19 mouse cellular contexts compared by ENCODE assay signal in the genomic region with DNA sequence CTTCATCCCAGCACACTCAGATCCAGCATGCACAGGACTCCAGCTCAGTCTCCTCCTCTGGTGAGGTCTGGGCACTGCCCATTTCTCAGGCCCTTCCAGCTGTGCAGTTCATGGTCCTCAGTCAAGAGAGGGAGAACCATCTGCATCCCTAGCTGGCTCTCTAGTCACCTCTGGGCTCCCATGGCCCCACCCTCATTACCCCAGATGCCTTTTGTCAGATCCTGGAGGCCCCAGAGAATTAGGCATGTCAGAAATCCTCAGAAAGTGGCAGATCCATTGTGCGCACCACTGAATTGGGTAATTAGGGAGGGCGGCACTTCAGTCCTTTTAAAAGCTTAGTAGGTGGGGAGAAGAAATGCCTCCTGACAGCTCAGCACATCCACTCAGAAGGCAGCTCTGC. TPM values are rescaled to one million over a fixed set of nuclear protein-coding genes. Genes with fewer than 3 reads are reported as not detected.
DNase-seq lines count a peak whose midpoint lies in the region; ATAC-seq lines count a peak whose summit lies in the region.
"Had no signal": no experiment of that assay in that cellular context is flagged by ENCODE, and none has a peak within 500 bp of the region (broad histone marks: within the 10 kb centered on the region; RNA-seq: fewer than 3 reads in every experiment).

No protein-coding gene starts in this region.

- no peaks in the 10 kb centered on the region for H3K9me3 ChIP-seq in hindbrain, embryonic 12.5 days (replicated peaks)
- H3K9me3 ChIP-seq in hindbrain, embryonic 16.5 days (ENCODE audit: control insufficient read depth, low read length) = no peaks in the 10 kb centered on the region; the same call in 1 of the 2 replicates
- H3K9me3 ChIP-seq in forebrain, embryonic 12.5 days = no peaks in the 10 kb centered on the region
- H3K9me3 ChIP-seq: intestine, embryonic 15.5 days; neural tube, embryonic 13.5 days; stomach, embryonic 15.5 days had no signal

- no peak overlapping the region for H3K4me3 ChIP-seq in hindbrain, embryonic 12.5 days
- H3K4me3 ChIP-seq in hindbrain, embryonic 16.5 days (ENCODE audit: low read length) = no peak overlapping the region
- no peak overlapping the region for H3K4me3 ChIP-seq in forebrain, embryonic 12.5 days (replicated peaks)
- H3K4me3 ChIP-seq: erythroblast, embryonic 14.5 days; intestine, embryonic 15.5 days; neural tube, embryonic 13.5 days; stomach, embryonic 15.5 days had no signal

- WGBS in hindbrain, embryonic 12.5 days = 51% methylated on average over 2 of the region's 2 CpGs
- 45% methylated on average over 2 of the region's 2 CpGs for WGBS in hindbrain, embryonic 16.5 days
- WGBS in forebrain, embryonic 12.5 days = 8% methylated on average over 2 of the region's 2 CpGs

- 0 out of 2 replicates have a peak overlapping the region, but pooled peaks have one; percentile 17 for H3K27ac ChIP-seq in hindbrain, embryonic 12.5 days
- H3K27ac ChIP-seq in hindbrain, embryonic 16.5 days (ENCODE audit: low read depth, low read length) = no peak overlapping the region
- no peak overlapping the region for H3K27ac ChIP-seq in forebrain, embryonic 12.5 days
- H3K27ac ChIP-seq: intestine, embryonic 15.5 days; neural tube, embryonic 13.5 days; stomach, embryonic 15.5 days had no signal

- H3K4me2 ChIP-seq in hindbrain, embryonic 12.5 days (replicated peaks) = no peak overlapping the region
- H3K4me2 ChIP-seq in hindbrain, embryonic 16.5 days (ENCODE audit: low read length) = no peak overlapping the region
- H3K4me2 ChIP-seq in forebrain, embryonic 12.5 days = no peak overlapping the region
- H3K4me2 ChIP-seq: intestine, embryonic 15.5 days; liver, embryonic 11.5 days; neural tube, embryonic 13.5 days; stomach, embryonic 15.5 days had no signal

- ATAC-seq in hindbrain, embryonic 12.5 days (ENCODE audit: low FRiP score) = peak; percentile 40; the same call in 1 of the 2 replicates
- ATAC-seq in hindbrain, embryonic 16.5 days = no peak
- peak; percentile 58 for ATAC-seq in forebrain, embryonic 12.5 days (ENCODE audit: low FRiP score)
- ATAC-seq: intestine, embryonic 15.5 days had no signal

- peak; percentile 32 to 36 for DNase-seq in right cerebral cortex, postnatal 10 days (ENCODE audit: low spot score in 2 of 2)
- no peak for DNase-seq in right cerebral cortex, adult 18-20 months
- no peak for DNase-seq in thymus, postnatal 25 days
- DNase-seq in cerebellum, adult 11-12 months = no peak
- DNase-seq: cerebellum, adult 9-11 months; gastrocnemius, postnatal 14 days; kidney, adult 9 months; kidney, postnatal 25 days; lung, adult 18-20 months; lung, postnatal 14 days; thymus, adult 2 months had no signal

- H3K27me3 ChIP-seq in hindbrain, embryonic 12.5 days = no peaks in the 10 kb centered on the region
- no peaks in the 10 kb centered on the region for H3K27me3 ChIP-seq in hindbrain, embryonic 16.5 days (replicated peaks; ENCODE audit: control insufficient read depth, insufficient read depth, low read length)
- H3K27me3 ChIP-seq in forebrain, embryonic 12.5 days = 0 out of 2 replicates have a peak, but pooled peaks cover 8% of the 10 kb centered on the region
- H3K27me3 ChIP-seq: intestine, embryonic 15.5 days; neural tube, embryonic 13.5 days; stomach, embryonic 15.5 days had no signal

- no peaks in the 10 kb centered on the region for H3K4me1 ChIP-seq in hindbrain, embryonic 12.5 days
- no peaks in the 10 kb centered on the region for H3K4me1 ChIP-seq in hindbrain, embryonic 16.5 days (ENCODE audit: control insufficient read depth, insufficient read depth, low read depth, low read length)
- peaks cover 7% of the 10 kb centered on the region for H3K4me1 ChIP-seq in forebrain, embryonic 12.5 days
- H3K4me1 ChIP-seq: intestine, embryonic 15.5 days; neural tube, embryonic 13.5 days; stomach, embryonic 15.5 days had no signal

- H3K9ac ChIP-seq in hindbrain, embryonic 12.5 days = no peak overlapping the region
- no peak overlapping the region for H3K9ac ChIP-seq in hindbrain, embryonic 16.5 days (ENCODE audit: low read depth, low read length)
- no peak overlapping the region for H3K9ac ChIP-seq in forebrain, embryonic 12.5 days
- H3K9ac ChIP-seq: intestine, embryonic 15.5 days; neural tube, embryonic 13.5 days; stomach, embryonic 15.5 days had no signal

- no peaks in the 10 kb centered on the region for H3K36me3 ChIP-seq in hindbrain, embryonic 12.5 days
- H3K36me3 ChIP-seq in hindbrain, embryonic 16.5 days (ENCODE audit: control insufficient read depth, insufficient read depth, low read length) = no peaks in the 10 kb centered on the region
- no peaks in the 10 kb centered on the region for H3K36me3 ChIP-seq in forebrain, embryonic 12.5 days (replicated peaks)
- H3K36me3 ChIP-seq: intestine, embryonic 15.5 days; neural tube, embryonic 13.5 days; stomach, embryonic 15.5 days had no signal

RNA-seq across cellular contexts. Expression of a gene that starts 32.1 kb away (rescaled TPM):
- 50.1 and 58.9 TPM in 2 replicates for polyA plus RNA-seq in hindbrain, embryonic 12.5 days (2016; fragmentation: Nextera tagmentation; extraction: Ambion mirVana)
- 256 and 276 TPM in 2 replicates for polyA plus RNA-seq in hindbrain, embryonic 16.5 days (2015; fragmentation: Nextera tagmentation; extraction: Ambion mirVana)
- polyA plus RNA-seq in forebrain, embryonic 12.5 days (2016; fragmentation: Nextera tagmentation; extraction: Ambion mirVana) = 16.2 and 16.4 TPM in 2 replicates
- polyA plus RNA-seq: erythroblast, embryonic 14.5 days had no signal

Comparison
In these comparisons a context has a peak if more than half of its experiments do, and no peak if none do; other contexts are left out.
1. DNase-seq: peak in right cerebral cortex, postnatal 10 days (2 of 2); none in right cerebral cortex, adult 18-20 months (single experiment), thymus, postnatal 25 days (single experiment) and cerebellum, adult 11-12 months (single experiment).